Mouse (Mus musculus) cortical plate, adult 2 months (tissue): ENCODE results near the gene Sec24c.

Experiments used
- CTCF ChIP-seq: fragments of 200-500 bp; IDR thresholded peaks from 2 replicates; pipeline ENCODE4 v1.5.1; 2011; ENCODE audit warnings: mild to moderate bottlenecking, control low read depth, low read length; ENCODE audit not compliant: insufficient read depth; ENCODE audit errors: extremely low read depth
- POLR2A ChIP-seq: fragments of 200-500 bp; IDR thresholded peaks from 2 replicates; pipeline ENCODE4 v1.6.1; 2011; ENCODE audit warnings: mild to moderate bottlenecking, low read length, control low read depth; ENCODE audit not compliant: insufficient read depth; ENCODE audit errors: extremely low read depth

DNA sequence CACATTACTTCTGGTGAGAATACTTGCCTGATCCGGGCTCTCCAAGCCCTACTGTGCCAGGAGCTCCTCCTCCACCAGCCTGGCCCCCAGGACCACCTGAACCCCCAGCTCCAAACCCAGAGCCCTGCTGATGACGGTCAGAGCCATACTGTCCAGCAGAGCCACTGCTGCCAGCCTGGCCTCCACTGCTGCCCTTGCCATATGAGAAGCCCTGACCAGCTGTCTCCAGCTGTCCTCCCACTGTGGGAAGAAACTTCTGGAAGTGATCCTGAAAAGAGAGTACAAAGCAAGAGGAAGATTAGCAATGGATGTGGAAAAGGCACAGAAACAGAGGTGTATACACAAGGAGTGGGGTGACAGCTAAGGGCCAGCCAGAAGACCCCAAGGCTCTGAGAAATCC, 23.1 kb upstream of the Sec24c start:
- TF ChIP-seq POLR2A (no peak), CTCF (no peak)
